Mouse (Mus musculus): ENCODE data around the gene Tmem131. TPM values are rescaled to one million over a fixed set of nuclear protein-coding genes. Genes with fewer than 3 reads are reported as not detected.
"Not testable (repeated sequence)": the region's sequence is repeated elsewhere in the genome, so short reads cannot be mapped to it uniquely, and the experiment has no call there.

The Tmem131 gene
- polyA plus RNA-seq, 1 experiment from 2014 or later = 6.5 TPM

- H3K4me3 ChIP-seq (replicated peaks) = no peak overlapping the region
- 15% methylated on average over 7 of the region's 7 CpGs for WGBS (ENCODE audit: insufficient replicate concordance)
- H3K9ac ChIP-seq = peak overlapping the region; percentile 44; the same call in 1 of the 2 replicates
- no peaks in the 10 kb centered on the region for H3K27me3 ChIP-seq
- DNase-seq (no peak), ATAC-seq (ENCODE audit: low read depth) (no peak)
- H3K9me3 ChIP-seq (replicated peaks) = no peaks in the 10 kb centered on the region
- H3K4me1 ChIP-seq (replicated peaks) = peaks cover 92% of the 10 kb centered on the region
- H3K36me3 ChIP-seq = peaks cover 5% of the 10 kb centered on the region; the same call in 1 of the 2 replicates
- H3K4me2 ChIP-seq = peak overlapping the region; percentile 21
- H3K27ac ChIP-seq = peak overlapping the region; percentile 99
These were observed 28.8 kb downstream of the Tmem131 start for GRCm38 (mm10) chr1:36914455-36915199.

GRCm38 (mm10) chr1:36913806-36914205, 29.7 kb downstream of the Tmem131 start:
- ATAC-seq (ENCODE audit: low read depth) (no peak), DNase-seq (no peak)
- H3K36me3 ChIP-seq = peaks cover 5% of the 10 kb centered on the region; the same call in 1 of the 2 replicates
- H3K4me2 ChIP-seq = no peak overlapping the region
- WGBS (ENCODE audit: insufficient replicate concordance) = 64% methylated on average over 7 of the region's 7 CpGs
- H3K9ac ChIP-seq = 0 out of 2 replicates have a peak overlapping the region, but pooled peaks have one; percentile 4
- H3K9me3 ChIP-seq (replicated peaks) = no peaks in the 10 kb centered on the region
- no peak overlapping the region for H3K4me3 ChIP-seq (replicated peaks)
- no peaks in the 10 kb centered on the region for H3K27me3 ChIP-seq
- H3K27ac ChIP-seq = peak overlapping the region; percentile 99
- H3K4me1 ChIP-seq (replicated peaks) = peaks cover 91% of the 10 kb centered on the region

- Histone ChIP-seq H3K4me2 (no peak overlapping the region), H3K36me3 (peaks cover 6% of the 10 kb centered on the region), H3K4me3 (replicated peaks) (no peak overlapping the region), H3K27me3 (no peaks in the 10 kb centered on the region), H3K4me1 (replicated peaks) (peaks cover 87% of the 10 kb centered on the region), H3K9ac (no peak overlapping the region), H3K9me3 (replicated peaks) (no peaks in the 10 kb centered on the region), H3K27ac (no peak overlapping the region)
- DNase-seq (no peak), ATAC-seq (ENCODE audit: low read depth) (no peak)
- WGBS (ENCODE audit: insufficient replicate concordance) = 82% methylated on average over 1 of the region's 1 CpGs
These were observed 31.2 kb downstream of the Tmem131 start for GRCm38 (mm10) chr1:36912239-36912638.

- H3K4me1 ChIP-seq (replicated peaks) = peaks cover 85% of the 10 kb centered on the region
- 91% methylated on average over 3 of the region's 3 CpGs for WGBS (ENCODE audit: insufficient replicate concordance)
These were observed 31.9 kb downstream of the Tmem131 start for GRCm38 (mm10) chr1:36911603-36912002.

GRCm38 (mm10) chr1:36910397-36910796, 33.1 kb downstream of the Tmem131 start:
- H3K9ac ChIP-seq = no peak overlapping the region
- no peak for ATAC-seq (ENCODE audit: low read depth)
- no peaks in the 10 kb centered on the region for H3K27me3 ChIP-seq
- H3K9me3 ChIP-seq (replicated peaks) = no peaks in the 10 kb centered on the region
- no peak for DNase-seq
- peaks cover 79% of the 10 kb centered on the region for H3K4me1 ChIP-seq (replicated peaks)
- peaks cover 5% of the 10 kb centered on the region for H3K36me3 ChIP-seq
- 86% methylated on average over 5 of the region's 5 CpGs for WGBS (ENCODE audit: insufficient replicate concordance)
- H3K4me2 ChIP-seq = no peak overlapping the region
- no peak overlapping the region for H3K27ac ChIP-seq
- H3K4me3 ChIP-seq (replicated peaks) = no peak overlapping the region

More at GRCm38 (mm10) chr1:36911603-36912002, 31.9 kb downstream of the Tmem131 start:
- Histone ChIP-seq H3K36me3 (peaks cover 7% of the 10 kb centered on the region), H3K27me3 (no peaks in the 10 kb centered on the region), H3K27ac (peak overlapping the region; percentile 41; the same call in 1 of the 2 replicates), H3K4me2 (no peak overlapping the region), H3K9me3 (replicated peaks) (no peaks in the 10 kb centered on the region), H3K9ac (no peak overlapping the region), H3K4me3 (replicated peaks) (no peak overlapping the region)
- DNase-seq (no peak), ATAC-seq (ENCODE audit: low read depth) (no peak)

GRCm38 (mm10) chr1:36909965-36910364, 33.5 kb downstream of the Tmem131 start:
- not testable (repeated sequence) for DNase-seq; H3K9me3 ChIP-seq (replicated peaks); H3K9ac ChIP-seq; H3K4me2 ChIP-seq; H3K36me3 ChIP-seq; H3K27me3 ChIP-seq; H3K4me3 ChIP-seq (replicated peaks); ATAC-seq (ENCODE audit: low read depth)
- Histone ChIP-seq H3K27ac (peak overlapping the region; percentile 23), H3K4me1 (replicated peaks) (peaks cover 79% of the 10 kb centered on the region)
- 79% methylated on average over 7 of the region's 7 CpGs for WGBS (ENCODE audit: insufficient replicate concordance)

- H3K27ac ChIP-seq = no peak overlapping the region; the same call in none of the 2 replicates
- H3K36me3 ChIP-seq = peaks cover 5% of the 10 kb centered on the region
- H3K9me3 ChIP-seq (replicated peaks) = no peaks in the 10 kb centered on the region
- H3K4me1 ChIP-seq (replicated peaks) = peaks cover 56% of the 10 kb centered on the region
- H3K4me2 ChIP-seq = no peak overlapping the region
- H3K27me3 ChIP-seq = no peaks in the 10 kb centered on the region
- ATAC-seq (ENCODE audit: low read depth) (no peak; the same call in 1 of the 2 replicates), DNase-seq (no peak)
- 74% methylated on average over 3 of the region's 3 CpGs for WGBS (ENCODE audit: insufficient replicate concordance)
- H3K9ac ChIP-seq = no peak overlapping the region
- H3K4me3 ChIP-seq (replicated peaks) = no peak overlapping the region
These were observed 38.2 kb downstream of the Tmem131 start for GRCm38 (mm10) chr1:36905216-36905615.

GRCm38 (mm10) chr1:36904489-36904888, 39.0 kb downstream of the Tmem131 start:
- H3K27me3 ChIP-seq = no peaks in the 10 kb centered on the region
- no peak for DNase-seq
- H3K4me1 ChIP-seq (replicated peaks) = peaks cover 50% of the 10 kb centered on the region
- 51% methylated on average over 6 of the region's 6 CpGs for WGBS (ENCODE audit: insufficient replicate concordance)
- ATAC-seq (ENCODE audit: low read depth) = no peak; the same call in 1 of the 2 replicates
- no peak overlapping the region for H3K4me3 ChIP-seq (replicated peaks)
- 0 out of 2 replicates have a peak overlapping the region, but pooled peaks have one; percentile 43 for H3K27ac ChIP-seq
- H3K36me3 ChIP-seq = peaks cover 5% of the 10 kb centered on the region
- no peaks in the 10 kb centered on the region for H3K9me3 ChIP-seq (replicated peaks)
- no peak overlapping the region for H3K9ac ChIP-seq
- no peak overlapping the region for H3K4me2 ChIP-seq

- no peak overlapping the region for H3K27ac ChIP-seq
- H3K9ac ChIP-seq = no peak overlapping the region
- ATAC-seq (ENCODE audit: low read depth) (no peak), DNase-seq (no peak)
- H3K36me3 ChIP-seq = peaks cover 5% of the 10 kb centered on the region
- H3K4me1 ChIP-seq (replicated peaks) = peaks cover 46% of the 10 kb centered on the region
- 60% methylated on average over 3 of the region's 3 CpGs for WGBS (ENCODE audit: insufficient replicate concordance)
- H3K27me3 ChIP-seq = no peaks in the 10 kb centered on the region
- H3K4me2 ChIP-seq = no peak overlapping the region
- no peak overlapping the region for H3K4me3 ChIP-seq (replicated peaks)
- no peaks in the 10 kb centered on the region for H3K9me3 ChIP-seq (replicated peaks)
These were observed 39.4 kb downstream of the Tmem131 start for GRCm38 (mm10) chr1:36904084-36904451.

- Histone ChIP-seq H3K27ac (no peak overlapping the region), H3K36me3 (peaks cover 5% of the 10 kb centered on the region), H3K4me2 (no peak overlapping the region), H3K4me1 (replicated peaks) (peaks cover 46% of the 10 kb centered on the region), H3K9me3 (replicated peaks) (no peaks in the 10 kb centered on the region), H3K27me3 (no peaks in the 10 kb centered on the region), H3K4me3 (replicated peaks) (no peak overlapping the region), H3K9ac (no peak overlapping the region)
- DNase-seq (no peak), ATAC-seq (ENCODE audit: low read depth) (no peak)
- 92% methylated on average over 15 of the region's 15 CpGs for WGBS (ENCODE audit: insufficient replicate concordance)
These were observed 39.9 kb downstream of the Tmem131 start for GRCm38 (mm10) chr1:36903376-36904083.

GRCm38 (mm10) chr1:36902533-36903315, 40.7 kb downstream of the Tmem131 start:
- H3K4me2 ChIP-seq = no peak overlapping the region
- H3K9me3 ChIP-seq (replicated peaks) = no peaks in the 10 kb centered on the region
- DNase-seq (no peak), ATAC-seq (ENCODE audit: low read depth) (no peak)
- WGBS (ENCODE audit: insufficient replicate concordance) = 81% methylated on average over 11 of the region's 11 CpGs
- H3K9ac ChIP-seq = no peak overlapping the region
- peaks cover 45% of the 10 kb centered on the region for H3K4me1 ChIP-seq (replicated peaks)
- H3K4me3 ChIP-seq (replicated peaks) = no peak overlapping the region
- no peak overlapping the region; the same call in 1 of the 2 replicates for H3K27ac ChIP-seq
- H3K27me3 ChIP-seq = no peaks in the 10 kb centered on the region
- H3K36me3 ChIP-seq = peaks cover 5% of the 10 kb centered on the region

Measured in liver, embryonic 13.5 days (tissue).